Mouse (Mus musculus): ENCODE measurements at regions not wholly inside any gene's neighbourhood (a gene's known extent, or its start where the extent isn't known, plus 50 kb on each side); places are given as distances from the start of the nearest gene placed in this dataset.

DNA sequence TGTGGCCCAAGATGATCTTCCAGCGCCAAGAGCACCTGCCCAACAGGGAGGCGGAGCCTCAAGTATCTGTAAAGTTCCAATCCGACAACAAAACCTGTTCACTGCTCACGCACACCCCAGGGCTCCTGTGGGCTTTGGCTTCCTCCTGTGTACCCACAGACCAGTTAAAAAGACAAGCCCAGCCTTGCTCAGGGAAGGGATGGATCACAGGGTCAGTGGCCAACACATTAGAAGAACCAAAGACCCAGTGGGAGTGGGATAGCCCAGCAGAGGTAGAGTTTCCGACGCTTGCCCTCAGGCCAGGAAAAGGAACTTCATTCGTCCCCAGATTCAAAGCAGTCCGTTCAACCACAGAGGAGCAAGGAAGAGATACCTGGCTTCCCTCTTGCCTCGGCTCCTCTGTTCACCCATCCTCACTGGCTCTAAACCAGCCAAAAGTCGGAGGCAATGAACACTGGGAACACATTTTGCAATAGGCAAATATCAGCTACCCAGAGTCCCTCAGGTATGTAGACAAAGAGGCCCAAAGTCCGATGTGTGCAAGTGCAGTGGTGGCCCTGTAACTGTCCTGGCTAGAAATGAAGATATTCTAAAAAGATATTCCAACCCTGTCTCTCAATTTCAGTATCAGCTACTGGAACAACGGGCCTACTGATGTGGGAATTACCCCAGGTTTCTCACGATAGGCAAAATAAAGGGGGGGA, 152.5 kb upstream of the Rreb1 start:
- DNase-seq, result peak; percentile 39
- peak overlapping the region; percentile 86 for H3K27ac ChIP-seq (ENCODE audit: low read depth)

DNA sequence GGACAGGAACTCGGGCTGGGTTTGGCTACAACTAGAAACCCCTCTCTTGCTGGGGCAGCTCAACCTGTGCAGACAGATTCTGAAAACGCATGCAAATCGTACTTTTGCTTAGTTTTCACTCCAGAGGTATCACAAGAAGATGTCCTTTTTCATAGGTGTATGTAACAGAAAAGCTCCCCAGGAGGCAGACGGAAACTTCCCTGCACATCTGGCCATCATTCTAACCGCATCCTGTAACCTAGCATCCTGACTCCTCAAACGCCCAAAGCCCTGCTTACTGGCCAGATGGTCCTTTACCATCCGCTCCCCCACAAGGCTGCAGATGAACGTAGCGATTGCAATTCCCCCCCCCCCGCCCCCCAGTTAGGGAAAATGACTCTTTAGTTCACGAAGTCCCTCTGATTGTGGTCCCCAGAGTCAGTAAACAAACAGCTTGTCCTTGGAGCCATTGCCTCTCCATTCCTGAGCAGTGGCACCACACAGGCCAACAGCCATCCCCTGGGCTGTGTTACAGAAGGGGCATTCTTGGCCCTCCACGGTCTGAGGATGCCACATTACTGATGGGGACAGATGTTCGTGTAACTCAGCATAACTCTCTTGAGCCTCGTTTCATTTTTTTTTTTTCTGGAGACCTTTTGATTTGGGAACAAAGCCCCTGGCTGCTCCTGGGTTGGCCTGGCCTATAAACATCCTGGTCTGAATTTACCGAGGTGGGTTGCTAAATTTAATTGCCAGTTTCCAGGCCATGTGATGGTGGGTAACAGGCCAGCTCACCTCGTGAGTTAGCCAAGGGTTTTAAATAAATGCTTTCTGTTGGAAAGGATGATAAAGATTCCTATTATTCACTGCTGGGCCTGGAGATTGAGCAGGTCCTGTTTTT, 149.6 kb upstream of the Rreb1 start:
- H3K4me3 ChIP-seq (ENCODE audit: low read depth, low read length), result no peak overlapping the region
- 53% methylated on average over 16 of the region's 16 CpGs for WGBS (ENCODE audit: insufficient replicate concordance)
- H3K27ac ChIP-seq (ENCODE audit: low read depth), result no peak overlapping the region
- no peak for ATAC-seq
- H3K4me2 ChIP-seq (ENCODE audit: low read depth, low read length), result no peak overlapping the region
- H3K9me3 ChIP-seq (ENCODE audit: low read length), result no peaks in the 10 kb centered on the region
- no peaks in the 10 kb centered on the region for H3K27me3 ChIP-seq (ENCODE audit: insufficient read depth, low read length)
- DNase-seq, result no peak
- no peak overlapping the region for H3K9ac ChIP-seq (replicated peaks)
- TF ChIP-seq EP300 (IDR thresholded peaks at IDR 0.05; ENCODE audit: low read depth), result no peak
- TF ChIP-seq CTCF (IDR thresholded peaks at IDR 0.05; ENCODE audit: low read depth), result no peak
- peaks cover 13% of the 10 kb centered on the region for H3K4me1 ChIP-seq (ENCODE audit: insufficient read depth)
- no peaks in the 10 kb centered on the region for H3K36me3 ChIP-seq (replicated peaks; ENCODE audit: insufficient read depth, low read length)

More for the DNA sequence above, 152.5 kb upstream of the Rreb1 start:
- Histone ChIP-seq H3K9me3 (ENCODE audit: low read length) (no peaks in the 10 kb centered on the region), H3K36me3 (replicated peaks; ENCODE audit: insufficient read depth, low read length) (no peaks in the 10 kb centered on the region), H3K4me2 (ENCODE audit: low read depth, low read length) (peak overlapping the region; percentile 33; the same call in 1 of the 2 replicates), H3K9ac (replicated peaks) (no peak overlapping the region), H3K4me3 (ENCODE audit: low read depth, low read length) (no peak overlapping the region), H3K27me3 (ENCODE audit: insufficient read depth, low read length) (no peaks in the 10 kb centered on the region), H3K4me1 (ENCODE audit: insufficient read depth) (peaks cover 27% of the 10 kb centered on the region)
- peak; percentile 94 for ATAC-seq
- 50% methylated on average over 13 of the region's 13 CpGs for WGBS (ENCODE audit: insufficient replicate concordance)
- TF ChIP-seq CTCF (IDR thresholded peaks at IDR 0.05; ENCODE audit: low read depth) (no peak), EP300 (IDR thresholded peaks at IDR 0.05; ENCODE audit: low read depth) (peak; percentile 63; the same call in 1 of the 2 replicates)

GRCm38 (mm10) chr13:37629271-37629899, 148.8 kb upstream of the Rreb1 start:
- TF ChIP-seq EP300 (IDR thresholded peaks at IDR 0.05; ENCODE audit: low read depth) (no peak), CTCF (IDR thresholded peaks at IDR 0.05; ENCODE audit: low read depth) (no peak)
- peak; percentile 24 for DNase-seq
- WGBS (ENCODE audit: insufficient replicate concordance), result 63% methylated on average over 6 of the region's 6 CpGs

GRCm38 (mm10) chr13:37632835-37633440, 145.3 kb upstream of the Rreb1 start:
- no peak for TF ChIP-seq CTCF (IDR thresholded peaks at IDR 0.05; ENCODE audit: low read depth)
- TF ChIP-seq EP300 (IDR thresholded peaks at IDR 0.05; ENCODE audit: low read depth), result no peak
- peak; percentile 80 for ATAC-seq
- Histone ChIP-seq H3K4me2 (ENCODE audit: low read depth, low read length) (no peak overlapping the region), H3K4me1 (ENCODE audit: insufficient read depth) (peaks cover 13% of the 10 kb centered on the region), H3K27ac (ENCODE audit: low read depth) (peak overlapping the region; percentile 31), H3K4me3 (ENCODE audit: low read depth, low read length) (no peak overlapping the region), H3K9me3 (ENCODE audit: low read length) (no peaks in the 10 kb centered on the region), H3K36me3 (replicated peaks; ENCODE audit: insufficient read depth, low read length) (no peaks in the 10 kb centered on the region), H3K27me3 (ENCODE audit: insufficient read depth, low read length) (no peaks in the 10 kb centered on the region), H3K9ac (replicated peaks) (no peak overlapping the region)
- WGBS (ENCODE audit: insufficient replicate concordance), result 66% methylated on average over 5 of the region's 5 CpGs
- no peak for DNase-seq

More at GRCm38 (mm10) chr13:37629271-37629899, 148.8 kb upstream of the Rreb1 start:
- Histone ChIP-seq H3K4me2 (ENCODE audit: low read depth, low read length) (no peak overlapping the region), H3K9me3 (ENCODE audit: low read length) (no peaks in the 10 kb centered on the region), H3K4me1 (ENCODE audit: insufficient read depth) (peaks cover 13% of the 10 kb centered on the region), H3K27me3 (ENCODE audit: insufficient read depth, low read length) (no peaks in the 10 kb centered on the region), H3K9ac (replicated peaks) (no peak overlapping the region), H3K36me3 (replicated peaks; ENCODE audit: insufficient read depth, low read length) (no peaks in the 10 kb centered on the region), H3K27ac (ENCODE audit: low read depth) (no peak overlapping the region), H3K4me3 (ENCODE audit: low read depth, low read length) (no peak overlapping the region)
- no peak for ATAC-seq

DNA sequence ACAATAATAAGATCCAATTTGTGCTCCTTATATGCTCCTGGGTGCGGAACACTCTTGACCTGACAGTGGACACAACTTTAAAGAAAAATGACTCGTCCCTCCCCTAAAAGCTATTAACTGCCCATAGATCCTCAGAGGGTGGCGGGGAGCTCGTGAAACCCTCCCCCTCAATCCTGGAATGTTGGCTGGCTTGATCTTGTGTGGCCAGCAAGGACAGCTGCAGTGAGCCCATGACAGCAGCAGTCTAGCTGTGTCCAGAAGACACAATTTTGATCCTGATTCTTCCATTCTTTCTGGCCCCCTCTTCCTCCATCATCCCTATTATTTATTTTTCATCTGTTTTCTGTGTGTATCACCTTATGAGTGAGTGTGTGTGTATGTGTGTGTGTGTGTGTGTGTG, 141.8 kb upstream of the Rreb1 start:
- no peaks in the 10 kb centered on the region for H3K9me3 ChIP-seq (ENCODE audit: low read length)
- no peaks in the 10 kb centered on the region for H3K27me3 ChIP-seq (ENCODE audit: insufficient read depth, low read length)
- H3K27ac ChIP-seq (ENCODE audit: low read depth), result no peak overlapping the region
- no peak for DNase-seq
- WGBS (ENCODE audit: insufficient replicate concordance), result 82% methylated on average over 4 of the region's 4 CpGs
- H3K9ac ChIP-seq (replicated peaks), result no peak overlapping the region
- H3K4me1 ChIP-seq (ENCODE audit: insufficient read depth), result peaks cover 5% of the 10 kb centered on the region; the same call in 1 of the 2 replicates
- TF ChIP-seq EP300 (IDR thresholded peaks at IDR 0.05; ENCODE audit: low read depth) (no peak), CTCF (IDR thresholded peaks at IDR 0.05; ENCODE audit: low read depth) (no peak)
- ATAC-seq, result no peak
- no peak overlapping the region for H3K4me3 ChIP-seq (ENCODE audit: low read depth, low read length)
- no peaks in the 10 kb centered on the region for H3K36me3 ChIP-seq (replicated peaks; ENCODE audit: insufficient read depth, low read length)
- no peak overlapping the region for H3K4me2 ChIP-seq (ENCODE audit: low read depth, low read length)
